Mouse (Mus musculus) hindbrain, embryonic 14.5 days (tissue): ENCODE measurements around the gene Cep83. TPM values are rescaled to one million over a fixed set of nuclear protein-coding genes. Genes with fewer than 3 reads are reported as not detected.
A peak's percentile ranks its signal among the peaks of the same experiment; 100 is the strongest.

Experiments
- ATAC-seq: fragments of 200-750 bp; cut with Nextera tagmentation; 2 replicates; pipeline ENCODE4 v1.8.0; 2017; ENCODE audit warnings: moderate number of reproducible peaks, mild to moderate bottlenecking, moderate TSS enrichment, moderate library complexity; ENCODE audit not compliant: low FRiP score
- DNase-seq: peaks from one replicate; pipeline ENCODE4 v3.0.0-alpha.2; 2015; ENCODE audit warnings: low spot score
- H3K27ac ChIP-seq: fragments of 300-500 bp; sonication (generic); 2 replicates; pipeline ENCODE4 v1.5.1; 2014; ENCODE audit warnings: mild to moderate bottlenecking, moderate library complexity
- H3K27me3 ChIP-seq: fragments of 300-500 bp; sonication (generic); 2 replicates; pipeline ENCODE4 v1.6.1; 2014; ENCODE audit warnings: mild to moderate bottlenecking, low read length, mixed read lengths; ENCODE audit not compliant: control insufficient read depth, insufficient read depth
- H3K36me3 ChIP-seq: fragments of 300-500 bp; sonication (generic); replicated peaks from 2 replicates; pipeline ENCODE4 v1.6.1; 2014; ENCODE audit not compliant: control insufficient read depth, insufficient read depth
- H3K4me1 ChIP-seq: fragments of 300-500 bp; sonication (generic); replicated peaks from 2 replicates; pipeline ENCODE4 v1.6.1; 2014; ENCODE audit warnings: antibody characterized with exemption, low read length, mixed read lengths; ENCODE audit not compliant: control insufficient read depth, insufficient read depth
- H3K4me2 ChIP-seq: fragments of 300-500 bp; sonication (generic); replicated peaks from 2 replicates; pipeline ENCODE4 v1.6.1; 2014; ENCODE audit warnings: mild to moderate bottlenecking, moderate library complexity
- H3K4me3 ChIP-seq: fragments of 300-500 bp; sonication (generic); replicated peaks from 2 replicates; pipeline ENCODE4 v1.5.1; 2014; ENCODE audit warnings: mild to moderate bottlenecking, low read length
- H3K9ac ChIP-seq: fragments of 300-500 bp; sonication (generic); 2 replicates; pipeline ENCODE4 v1.6.1; 2014
- H3K9me3 ChIP-seq: fragments of 300-500 bp; sonication (generic); 2 replicates; pipeline ENCODE4 v1.6.1; 2016; ENCODE audit warnings: low read length; ENCODE audit not compliant: control insufficient read depth
- WGBS: fragments of 180-500 bp; shearing (Covaris S2); extraction: QIAGEN DNeasy Blood & Tissue Kit; methylation state at CpG from one replicate; pipeline ENCODE4 v1.1.7; 2014; 5-methylcytosine and 5-hydroxymethylcytosine counted together
- polyA plus RNA-seq: library from polyadenylated mRNA; unstranded; fragments of >200 nt; fragmentation: Nextera tagmentation; extraction: Ambion mirVana; gene quantifications from 2 replicates; pipeline ENCODE4 v1.2.1, GENCODE M21; 2014

The Cep83 gene
- polyA plus RNA-seq, 1 experiment from 2014 or later, result 20.6 TPM

DNA sequence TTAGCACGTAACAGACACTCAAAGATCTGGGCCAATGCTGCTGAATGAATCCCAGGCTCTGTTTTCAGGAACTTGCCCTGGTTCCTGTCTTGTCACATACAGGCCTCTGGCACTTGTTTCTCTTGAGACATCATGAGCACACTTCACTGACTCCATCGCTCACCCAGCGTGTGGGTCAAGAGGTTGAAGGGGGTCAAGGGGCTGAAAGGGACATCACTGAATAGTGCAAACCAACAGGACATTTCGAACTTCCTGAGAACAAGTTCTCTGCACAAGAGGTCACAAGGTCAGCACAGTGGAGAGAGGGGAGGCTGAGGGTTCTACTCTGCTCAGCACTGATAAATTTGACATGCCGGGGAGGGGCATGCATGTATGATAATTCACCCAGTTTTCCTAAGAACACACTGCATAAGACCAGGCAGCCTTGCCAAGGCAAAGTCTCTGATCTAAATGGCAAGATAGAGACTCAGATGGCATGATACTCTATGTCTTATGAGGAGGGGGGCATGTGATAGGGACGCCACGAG lies 121.6 kb downstream of the Cep83 start:
- H3K4me2 ChIP-seq, result no peak overlapping the region
- 56% methylated on average over 7 of the region's 7 CpGs for WGBS

DNA sequence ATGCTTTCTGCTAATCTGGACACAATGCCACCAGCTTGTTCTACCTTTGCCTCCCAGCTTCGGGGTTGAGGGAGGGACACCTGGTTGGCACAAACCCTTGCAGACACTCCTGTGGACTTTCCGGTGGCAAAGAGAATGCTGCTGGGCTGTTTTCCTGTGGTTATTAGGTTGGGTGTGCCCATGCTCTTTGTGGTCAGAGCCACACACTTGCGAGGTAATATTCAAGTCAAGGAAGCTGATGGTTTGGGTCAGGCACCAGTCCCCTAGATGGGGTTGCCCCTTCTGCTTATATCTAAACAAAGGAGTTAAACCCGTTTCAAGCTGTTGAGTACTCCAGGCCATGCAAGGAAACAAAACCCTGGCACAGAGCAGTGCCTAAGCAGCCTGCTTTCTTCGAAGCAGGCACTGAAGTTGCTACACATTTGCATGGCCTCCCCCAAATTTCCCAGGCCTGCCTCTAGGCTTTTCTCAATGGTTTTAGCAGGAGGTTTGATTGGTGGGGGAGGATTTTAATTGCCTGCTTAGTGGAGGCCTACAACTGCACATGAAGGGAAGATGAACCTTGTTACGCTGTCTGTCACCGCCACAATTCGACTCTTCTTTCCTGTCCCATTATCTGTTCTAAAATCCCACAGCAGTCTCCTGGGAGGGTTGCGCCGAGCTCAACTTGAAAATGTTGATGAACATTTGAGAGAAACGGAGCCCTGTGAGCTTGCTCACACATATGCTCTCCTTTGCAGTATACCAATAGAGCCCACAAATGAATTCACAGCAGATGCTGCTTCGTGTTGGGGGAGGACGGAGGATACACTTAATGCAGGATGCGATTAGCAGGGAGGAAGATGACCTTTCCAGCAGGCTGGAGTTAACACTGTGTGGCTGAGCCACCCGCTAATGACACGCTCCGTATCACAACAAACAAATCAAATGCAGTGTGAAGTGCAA lies 123.7 kb downstream of the Cep83 start:
- no peak overlapping the region for H3K4me3 ChIP-seq
- H3K9me3 ChIP-seq, result no peaks in the 10 kb centered on the region
- H3K36me3 ChIP-seq, result peaks cover 12% of the 10 kb centered on the region; the same call in 1 of the 2 replicates
- DNase-seq (no peak), ATAC-seq (no peak)
- H3K27ac ChIP-seq, result 0 out of 2 replicates have a peak overlapping the region, but pooled peaks have one; percentile 7
- no peak overlapping the region for H3K9ac ChIP-seq
- no peaks in the 10 kb centered on the region for H3K27me3 ChIP-seq
- WGBS, result 56% methylated on average over 17 of the region's 17 CpGs
- 0 out of 2 replicates have a peak, but pooled peaks cover 10% of the 10 kb centered on the region for H3K4me1 ChIP-seq
- H3K4me2 ChIP-seq, result no peak overlapping the region

More for the DNA sequence above, 121.6 kb downstream of the Cep83 start:
- Histone ChIP-seq H3K4me3 (no peak overlapping the region), H3K27ac (no peak overlapping the region), H3K4me1 (0 out of 2 replicates have a peak, but pooled peaks cover 6% of the 10 kb centered on the region), H3K9ac (no peak overlapping the region), H3K9me3 (no peaks in the 10 kb centered on the region), H3K36me3 (peaks cover 12% of the 10 kb centered on the region; the same call in 1 of the 2 replicates), H3K27me3 (no peaks in the 10 kb centered on the region)
- no peak for ATAC-seq
- no peak for DNase-seq

DNA sequence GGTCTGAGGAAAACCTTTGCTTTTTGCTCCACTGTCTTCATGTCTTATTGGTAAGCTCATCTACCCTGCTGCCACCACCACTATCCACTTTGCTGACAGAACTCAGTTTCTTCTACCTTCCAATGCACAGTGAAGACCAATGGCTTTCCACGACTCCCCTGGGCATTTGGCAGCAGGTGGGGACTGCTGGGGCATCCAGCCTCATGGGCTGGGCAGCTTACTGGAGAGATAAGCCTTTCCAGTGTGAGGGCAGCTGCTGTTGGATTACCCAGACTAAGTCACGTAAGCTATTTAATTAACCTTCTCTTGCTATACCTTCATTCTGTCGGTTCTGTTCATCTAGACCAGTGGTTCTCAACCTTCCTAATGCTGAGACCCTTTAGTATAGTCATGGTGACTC lies 129.7 kb downstream of the Cep83 start:
- no peaks in the 10 kb centered on the region for H3K27me3 ChIP-seq
- H3K36me3 ChIP-seq, result no peaks in the 10 kb centered on the region
- 88% methylated on average over 3 of the region's 3 CpGs for WGBS
- DNase-seq, result no peak
- no peak overlapping the region for H3K27ac ChIP-seq
- H3K9ac ChIP-seq, result no peak overlapping the region
- no peaks in the 10 kb centered on the region for H3K9me3 ChIP-seq
- 0 out of 2 replicates have a peak, but pooled peaks cover 4% of the 10 kb centered on the region for H3K4me1 ChIP-seq
- H3K4me3 ChIP-seq, result no peak overlapping the region
- no peak for ATAC-seq
- H3K4me2 ChIP-seq, result no peak overlapping the region

DNA sequence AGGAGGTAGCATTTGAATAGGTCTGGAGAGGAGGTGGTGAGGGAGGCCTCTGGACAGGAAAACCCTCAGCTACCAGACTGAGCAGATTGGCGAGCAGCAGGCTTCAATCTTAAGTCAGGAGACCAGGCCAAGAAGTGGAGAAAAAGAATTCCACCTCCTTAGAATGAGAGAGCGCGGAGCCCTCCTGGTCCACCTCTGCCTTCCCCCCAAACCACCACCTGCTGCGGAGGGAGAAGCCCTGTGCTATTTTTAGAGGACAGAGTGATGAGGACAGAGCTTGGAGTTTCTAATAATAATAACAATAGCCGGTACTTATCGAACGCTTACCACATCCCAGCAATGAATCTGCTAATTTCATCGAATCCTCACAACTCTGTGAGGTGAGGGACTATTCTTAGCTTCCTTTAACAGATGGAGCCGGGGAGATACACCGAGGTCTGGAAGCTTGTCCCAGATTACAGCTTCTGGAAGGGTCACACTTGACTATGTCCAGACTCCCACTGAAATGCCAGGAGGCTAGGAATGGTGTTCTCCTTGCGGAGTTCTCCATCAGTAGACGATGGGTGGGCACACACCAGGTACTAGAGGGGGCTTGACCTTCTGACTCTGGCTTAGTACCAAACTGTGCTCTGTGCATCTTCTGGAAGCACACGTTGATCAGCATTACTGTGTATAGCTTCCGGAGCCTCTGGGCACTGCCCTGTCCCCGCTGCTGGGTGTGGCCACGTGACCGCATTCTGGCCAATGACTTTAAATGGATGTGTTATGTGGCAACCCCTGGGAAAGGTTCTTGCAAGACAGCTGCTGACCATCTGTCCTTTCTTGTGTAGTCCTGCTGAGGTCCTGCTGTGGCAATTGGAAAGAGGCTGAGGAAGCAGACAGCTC lies 130.6 kb downstream of the Cep83 start:
- H3K4me2 ChIP-seq, result no peak overlapping the region
- H3K27me3 ChIP-seq, result no peaks in the 10 kb centered on the region
- WGBS, result 90% methylated on average over 17 of the region's 17 CpGs
- H3K27ac ChIP-seq, result no peak overlapping the region
- H3K9ac ChIP-seq, result no peak overlapping the region
- ATAC-seq, result peak; percentile 37; the same call in 1 of the 2 replicates
- no peaks in the 10 kb centered on the region for H3K9me3 ChIP-seq
- no peak for DNase-seq
- H3K4me1 ChIP-seq, result 0 out of 2 replicates have a peak, but pooled peaks cover 11% of the 10 kb centered on the region
- no peaks in the 10 kb centered on the region for H3K36me3 ChIP-seq
- H3K4me3 ChIP-seq, result no peak overlapping the region

DNA sequence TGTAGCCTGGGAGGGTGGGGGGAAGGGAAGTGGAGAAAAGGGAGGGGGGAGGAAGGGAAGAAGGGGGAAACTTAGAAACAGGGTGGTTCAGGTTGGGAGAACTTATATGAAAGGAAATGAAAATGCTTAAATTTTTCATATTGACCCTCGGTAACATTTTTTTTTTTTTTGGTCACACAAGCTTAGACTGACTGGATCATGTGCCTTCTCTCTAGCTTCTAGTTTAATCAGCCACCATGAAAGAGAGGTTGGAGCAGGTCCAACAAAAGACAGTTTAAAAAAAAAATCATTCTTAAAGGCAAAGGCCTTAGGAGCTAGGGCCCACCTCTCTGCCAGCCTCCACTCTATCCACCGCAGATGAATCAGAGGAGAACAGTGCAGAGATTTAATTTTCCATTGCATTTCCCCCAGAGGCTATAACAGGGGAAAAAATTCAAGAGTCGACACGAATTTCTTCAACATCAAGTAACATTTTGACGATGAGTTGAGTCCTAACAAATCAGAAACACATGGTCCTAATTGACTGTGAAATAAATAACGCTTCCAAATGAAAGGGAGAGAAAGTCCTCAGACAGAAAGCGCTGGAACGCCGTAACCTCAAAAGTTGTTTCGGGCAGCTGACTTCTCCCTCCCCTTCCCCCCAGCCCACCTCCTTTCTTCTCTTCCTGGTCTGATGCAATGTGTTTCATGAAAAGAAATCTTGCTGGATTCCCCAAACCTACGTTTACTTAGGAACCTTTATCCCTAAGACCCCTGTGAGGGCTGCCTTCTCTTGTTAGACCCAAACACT lies 135.7 kb downstream of the Cep83 start:
- no peak overlapping the region for H3K27ac ChIP-seq
- H3K4me1 ChIP-seq, result 0 out of 2 replicates have a peak, but pooled peaks cover 10% of the 10 kb centered on the region
- peaks cover 11% of the 10 kb centered on the region; the same call in 1 of the 2 replicates for H3K36me3 ChIP-seq
- WGBS, result 60% methylated on average over 11 of the region's 11 CpGs
- H3K27me3 ChIP-seq, result no peaks in the 10 kb centered on the region
- no peak overlapping the region for H3K9ac ChIP-seq
- DNase-seq, result no peak
- no peak overlapping the region for H3K4me3 ChIP-seq
- H3K9me3 ChIP-seq, result no peaks in the 10 kb centered on the region
- H3K4me2 ChIP-seq, result no peak overlapping the region
- ATAC-seq, result no peak

DNA sequence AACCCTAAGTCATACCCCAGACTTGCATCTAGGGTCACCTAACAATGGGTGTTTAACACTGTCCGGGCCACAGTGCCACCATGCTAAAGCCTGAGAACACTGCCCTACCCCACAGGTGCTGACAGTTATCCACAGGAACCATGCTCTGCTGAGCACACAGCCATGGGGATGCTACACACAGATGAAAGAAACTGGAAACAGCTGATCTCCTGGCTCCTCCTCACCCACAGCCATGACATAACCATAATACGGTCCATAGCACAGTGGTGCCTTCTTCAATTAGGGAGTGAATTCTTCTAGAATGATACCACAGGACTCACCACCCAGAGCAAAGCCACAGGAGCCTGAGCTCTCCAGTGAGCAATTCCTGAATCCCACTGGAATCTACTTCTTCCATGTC lies 137.5 kb downstream of the Cep83 start:
- Histone ChIP-seq H3K4me3 (no peak overlapping the region), H3K4me2 (no peak overlapping the region), H3K27me3 (no peaks in the 10 kb centered on the region), H3K36me3 (peaks cover 17% of the 10 kb centered on the region), H3K9ac (no peak overlapping the region), H3K9me3 (no peaks in the 10 kb centered on the region), H3K4me1 (0 out of 2 replicates have a peak, but pooled peaks cover 15% of the 10 kb centered on the region), H3K27ac (no peak overlapping the region)
- no peak for DNase-seq
- WGBS, result 97% methylated on average over 2 of the region's 2 CpGs
- no peak for ATAC-seq

DNA sequence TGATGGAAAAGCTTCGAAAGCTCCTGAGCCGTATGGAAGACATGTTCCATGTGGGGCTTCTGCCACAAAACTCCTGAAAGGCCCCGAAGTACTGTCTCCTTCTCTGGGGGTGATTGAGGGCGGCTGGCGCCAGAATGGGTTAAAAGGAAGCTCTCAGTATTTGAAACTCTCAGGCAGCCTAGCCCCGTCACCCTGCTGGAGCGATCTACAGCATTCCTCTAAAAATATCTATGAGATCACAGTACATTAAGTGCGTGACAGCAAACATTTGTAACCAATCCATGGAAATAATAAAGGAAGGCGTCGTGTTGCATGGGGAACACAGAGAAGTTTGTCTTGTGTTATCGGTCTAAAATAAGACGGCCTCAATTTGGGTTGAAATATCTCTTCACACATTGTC lies 138.0 kb downstream of the Cep83 start:
- Histone ChIP-seq H3K36me3 (peaks cover 22% of the 10 kb centered on the region), H3K9ac (no peak overlapping the region), H3K4me2 (no peak overlapping the region), H3K4me3 (no peak overlapping the region), H3K27ac (no peak overlapping the region), H3K9me3 (no peaks in the 10 kb centered on the region), H3K27me3 (no peaks in the 10 kb centered on the region), H3K4me1 (peaks cover 18% of the 10 kb centered on the region; the same call in 1 of the 2 replicates)
- DNase-seq, result no peak
- WGBS, result 89% methylated on average over 12 of the region's 12 CpGs
- no peak for ATAC-seq

DNA sequence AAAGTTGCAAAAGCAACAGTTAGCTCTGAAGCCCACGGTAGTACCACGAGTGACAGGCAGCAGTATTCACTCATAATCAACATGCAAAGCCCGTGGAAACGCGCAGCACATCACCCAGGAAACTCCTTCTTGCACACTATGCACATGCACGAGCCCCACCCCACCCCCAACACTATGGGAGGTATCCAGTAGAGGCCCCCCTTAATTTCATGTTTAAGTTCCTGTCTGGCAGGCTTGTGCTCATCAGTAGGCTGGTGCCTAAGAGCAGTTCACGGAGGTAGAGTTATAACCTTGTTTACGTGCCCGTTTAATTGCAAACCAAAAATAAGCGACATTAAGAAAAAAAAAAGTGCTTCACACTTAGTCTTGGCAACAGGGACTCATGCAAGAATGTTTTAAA lies 138.9 kb downstream of the Cep83 start:
- ATAC-seq, result no peak
- 88% methylated on average over 10 of the region's 10 CpGs for WGBS

More for the DNA sequence above, 138.9 kb downstream of the Cep83 start:
- no peaks in the 10 kb centered on the region for H3K9me3 ChIP-seq
- peaks cover 30% of the 10 kb centered on the region for H3K36me3 ChIP-seq
- no peaks in the 10 kb centered on the region for H3K27me3 ChIP-seq
- no peak overlapping the region for H3K9ac ChIP-seq
- H3K4me3 ChIP-seq, result no peak overlapping the region
- DNase-seq, result no peak
- H3K4me1 ChIP-seq, result peaks cover 18% of the 10 kb centered on the region; the same call in 1 of the 2 replicates
- no peak overlapping the region for H3K27ac ChIP-seq
- H3K4me2 ChIP-seq, result no peak overlapping the region
